Comparison of ENCODE assay signal across 14 mouse cellular contexts in genomic region chr9:83616586-83617081, GRCm38 (mm10).
A peak's percentile ranks its signal among the peaks of the same experiment; 100 is the strongest.
DNase-seq lines count a peak whose midpoint lies in the region; ATAC-seq and TF ChIP-seq lines count a peak whose summit lies in the region.
"Had no signal": no experiment of that assay in that cellular context is flagged by ENCODE, and none has a peak within 500 bp of the region (broad histone marks: within the 10 kb centered on the region; RNA-seq: fewer than 3 reads in every experiment).

No protein-coding gene starts in this region.

- no peak overlapping the region for H3K9ac ChIP-seq in heart, embryonic 14.5 days (ENCODE audit: low read length)
- H3K9ac ChIP-seq in lung, postnatal 0 days (replicated peaks; ENCODE audit: low read depth) = no peak overlapping the region
- H3K9ac ChIP-seq in embryonic facial prominence, embryonic 13.5 days = no peak overlapping the region
- H3K9ac ChIP-seq: liver, postnatal 0 days; stomach, embryonic 15.5 days had no signal

- no peak overlapping the region for H3K4me3 ChIP-seq in heart, embryonic 14.5 days (ENCODE audit: control insufficient read depth in 1 of 2, insufficient read depth in 1 of 2, low read depth in 1 of 2, low read length in 2 of 2)
- H3K4me3 ChIP-seq in lung, postnatal 0 days (ENCODE audit: low read depth, low read length) = no peak overlapping the region
- H3K4me3 ChIP-seq in embryonic facial prominence, embryonic 13.5 days = no peak overlapping the region
- H3K4me3 ChIP-seq: stomach, embryonic 15.5 days had no signal

- 0 out of 2 replicates have a peak, but pooled peaks have one; percentile 17 for ATAC-seq in heart, embryonic 14.5 days (ENCODE audit: insufficient number of reproducible peaks, insufficient read depth, low FRiP score, low read depth)
- ATAC-seq in lung, postnatal 0 days = peak; percentile 28
- no peak for ATAC-seq in embryonic facial prominence, embryonic 13.5 days (ENCODE audit: insufficient number of reproducible peaks, insufficient read depth, low FRiP score, low TSS enrichment, low read depth)
- peak; percentile 17; the same call in 1 of the 2 replicates for ATAC-seq in megakaryocyte progenitor cell, adult 5-6 weeks (replicated peaks; ENCODE audit: poor library complexity)
- ATAC-seq: CD4-positive, CD25-positive, alpha-beta regulatory T cell, adult 4 months; liver, postnatal 0 days had no signal

- no peaks in the 10 kb centered on the region for H3K9me3 ChIP-seq in heart, embryonic 14.5 days (ENCODE audit: control insufficient read depth, low read length)
- no peaks in the 10 kb centered on the region for H3K9me3 ChIP-seq in lung, postnatal 0 days (ENCODE audit: low read length)
- no peaks in the 10 kb centered on the region for H3K9me3 ChIP-seq in embryonic facial prominence, embryonic 13.5 days
- H3K9me3 ChIP-seq: stomach, embryonic 15.5 days had no signal

- peaks cover 10 to 13% of the 10 kb centered on the region in 2 experiments for H3K4me1 ChIP-seq in heart, embryonic 14.5 days (ENCODE audit: control insufficient read depth in 2 of 2, insufficient read depth in 2 of 2, low read length in 2 of 2)
- H3K4me1 ChIP-seq in lung, postnatal 0 days (ENCODE audit: insufficient read depth, low read depth, low read length) = no peaks in the 10 kb centered on the region
- peaks cover 7% of the 10 kb centered on the region for H3K4me1 ChIP-seq in embryonic facial prominence, embryonic 13.5 days
- H3K4me1 ChIP-seq: stomach, embryonic 15.5 days had no signal

- H3K4me2 ChIP-seq in heart, embryonic 14.5 days (ENCODE audit: low read length) = peak overlapping the region; percentile 51
- H3K4me2 ChIP-seq in lung, postnatal 0 days (replicated peaks; ENCODE audit: low read depth, low read length) = peak overlapping the region; percentile 12; the same call in 1 of the 2 replicates
- peak overlapping the region; percentile 12; the same call in 1 of the 2 replicates for H3K4me2 ChIP-seq in embryonic facial prominence, embryonic 13.5 days
- H3K4me2 ChIP-seq: stomach, embryonic 15.5 days had no signal

- WGBS in heart, embryonic 14.5 days = 16% methylated on average over 7 of the region's 7 CpGs
- whole genome bisulfite sequencing in lung, postnatal 0 days = 7% methylated on average over 7 of the region's 7 CpGs
- 18% methylated on average over 7 of the region's 7 CpGs for WGBS in embryonic facial prominence, embryonic 13.5 days

- no peak for DNase-seq in heart, postnatal 4 days
- DNase-seq in lung, postnatal 0 days (ENCODE audit: low spot score) = no peak
- DNase-seq in lung, postnatal 10 days = no peak
- no peak for DNase-seq in right cerebral cortex, postnatal 14 days
- no peak for DNase-seq in ovary, postnatal 10 days (ENCODE audit: low spot score)
- DNase-seq: gastrocnemius, postnatal 36 days; kidney, postnatal 4 days; liver, postnatal 0 days; midbrain, embryonic 14.5 days had no signal

- H3K27me3 ChIP-seq in heart, embryonic 14.5 days (ENCODE audit: control insufficient read depth, insufficient read depth, low read length) = no peaks in the 10 kb centered on the region
- H3K27me3 ChIP-seq in lung, postnatal 0 days (replicated peaks; ENCODE audit: insufficient read depth, low read length) = no peaks in the 10 kb centered on the region
- no peaks in the 10 kb centered on the region for H3K27me3 ChIP-seq in embryonic facial prominence, embryonic 13.5 days
- H3K27me3 ChIP-seq: stomach, embryonic 15.5 days had no signal

- H3K27ac ChIP-seq in heart, embryonic 14.5 days (replicated peaks in 1 of 2; ENCODE audit: control insufficient read depth in 1 of 2, insufficient read depth in 1 of 2, low read depth in 2 of 2, low read length in 2 of 2) = peak overlapping the region in 1 of 2 experiments; percentile 40; a peak in 2 of 4 replicates
- no peak overlapping the region for H3K27ac ChIP-seq in lung, postnatal 0 days (ENCODE audit: low read length)
- H3K27ac ChIP-seq in embryonic facial prominence, embryonic 13.5 days = peak overlapping the region; percentile 34
- H3K27ac ChIP-seq: stomach, embryonic 15.5 days had no signal

- no peak for TF ChIP-seq EP300 in lung, postnatal 0 days (IDR thresholded peaks at IDR 0.05)

- no peak for TF ChIP-seq CTCF in lung, postnatal 0 days (IDR thresholded peaks at IDR 0.05)

- H3K36me3 ChIP-seq in heart, embryonic 14.5 days (ENCODE audit: control insufficient read depth, insufficient read depth, low read length) = no peaks in the 10 kb centered on the region
- H3K36me3 ChIP-seq in lung, postnatal 0 days (ENCODE audit: insufficient read depth, low read length) = no peaks in the 10 kb centered on the region
- H3K36me3 ChIP-seq in embryonic facial prominence, embryonic 13.5 days = no peaks in the 10 kb centered on the region
- H3K36me3 ChIP-seq: stomach, embryonic 15.5 days had no signal
